ENCODE assay signal across 10 mouse cellular contexts in genomic region chr1:172650519-172651287, GRCm38 (mm10). TPM values are rescaled to one million over a fixed set of nuclear protein-coding genes. Genes with fewer than 3 reads are reported as not detected.
DNase-seq lines count a peak whose midpoint lies in the region; ATAC-seq and TF ChIP-seq lines count a peak whose summit lies in the region.
"Had no signal": no experiment of that assay in that cellular context is flagged by ENCODE, and none has a peak within 500 bp of the region (broad histone marks: within the 10 kb centered on the region; RNA-seq: fewer than 3 reads in every experiment).

No protein-coding gene starts in this region.

- H3K9ac ChIP-seq in forebrain, embryonic 11.5 days (ENCODE audit: low read length), result no peak overlapping the region
- no peak overlapping the region for H3K9ac ChIP-seq in forebrain, embryonic 16.5 days (replicated peaks; ENCODE audit: low read depth, low read length)
- H3K9ac ChIP-seq in neural tube, embryonic 11.5 days (ENCODE audit: low read length), result no peak overlapping the region
- no peak overlapping the region for H3K9ac ChIP-seq in liver, postnatal 0 days (replicated peaks)
- H3K9ac ChIP-seq: midbrain, embryonic 12.5 days had no signal

- DNase-seq in forebrain, embryonic 11.5 days (ENCODE audit: low spot score), result no peak
- no peak for DNase-seq in neural tube, embryonic 11.5 days (ENCODE audit: low spot score)
- DNase-seq in neural tube, embryonic 10.5 days (ENCODE audit: extremely low spot score, low spot score), result no peak
- peak; percentile 11 for DNase-seq in embryo, embryonic 11.5 days (ENCODE audit: low read depth, low spot score)
- DNase-seq in liver, postnatal 0 days, result peak; percentile 63
- DNase-seq in frontal cortex, postnatal 14 days (ENCODE audit: low spot score in 2 of 2), result no peak
- DNase-seq in testis, postnatal 14 days (ENCODE audit: low spot score), result no peak

- H3K4me2 ChIP-seq in forebrain, embryonic 11.5 days (ENCODE audit: low read depth, low read length, severe bottlenecking), result no peak overlapping the region
- no peak overlapping the region for H3K4me2 ChIP-seq in forebrain, embryonic 16.5 days (ENCODE audit: low read length)
- H3K4me2 ChIP-seq in neural tube, embryonic 11.5 days (ENCODE audit: low read depth), result no peak overlapping the region
- H3K4me2 ChIP-seq in liver, postnatal 0 days (ENCODE audit: low read depth, low read length), result peak overlapping the region; percentile 59; the same call in 1 of the 2 replicates
- H3K4me2 ChIP-seq: midbrain, embryonic 12.5 days had no signal

- TF ChIP-seq EP300 in liver, postnatal 0 days (IDR thresholded peaks at IDR 0.05; ENCODE audit: low read depth), result no peak

- H3K27me3 ChIP-seq in forebrain, embryonic 11.5 days (ENCODE audit: control insufficient read depth, insufficient read depth, low read length), result no peaks in the 10 kb centered on the region
- H3K27me3 ChIP-seq in forebrain, embryonic 16.5 days (replicated peaks; ENCODE audit: control insufficient read depth, insufficient read depth, low read length), result no peaks in the 10 kb centered on the region
- H3K27me3 ChIP-seq in neural tube, embryonic 11.5 days (ENCODE audit: control insufficient read depth, insufficient read depth, low read length), result no peaks in the 10 kb centered on the region
- H3K27me3 ChIP-seq in liver, postnatal 0 days (ENCODE audit: insufficient read depth, low read length), result no peaks in the 10 kb centered on the region
- H3K27me3 ChIP-seq: midbrain, embryonic 12.5 days had no signal

- TF ChIP-seq CTCF in liver, postnatal 0 days (IDR thresholded peaks at IDR 0.05; ENCODE audit: low read depth), result peak; percentile 74

- no peaks in the 10 kb centered on the region for H3K4me1 ChIP-seq in forebrain, embryonic 11.5 days (replicated peaks; ENCODE audit: control insufficient read depth, insufficient read depth, low read length)
- H3K4me1 ChIP-seq in forebrain, embryonic 16.5 days (replicated peaks; ENCODE audit: control insufficient read depth, insufficient read depth, low read length), result no peaks in the 10 kb centered on the region
- no peaks in the 10 kb centered on the region for H3K4me1 ChIP-seq in neural tube, embryonic 11.5 days (ENCODE audit: control insufficient read depth, insufficient read depth, low read length)
- H3K4me1 ChIP-seq in liver, postnatal 0 days (ENCODE audit: insufficient read depth), result no peaks in the 10 kb centered on the region
- H3K4me1 ChIP-seq: midbrain, embryonic 12.5 days had no signal

- no peak overlapping the region for H3K27ac ChIP-seq in forebrain, embryonic 11.5 days (ENCODE audit: low read depth, low read length)
- no peak overlapping the region for H3K27ac ChIP-seq in forebrain, embryonic 16.5 days (ENCODE audit: low read length)
- H3K27ac ChIP-seq in neural tube, embryonic 11.5 days (ENCODE audit: low read depth, low read length), result no peak overlapping the region
- peak overlapping the region; percentile 87; the same call in 1 of the 2 replicates for H3K27ac ChIP-seq in liver, postnatal 0 days (ENCODE audit: low read depth)
- H3K27ac ChIP-seq: midbrain, embryonic 12.5 days had no signal

- ATAC-seq in forebrain, embryonic 11.5 days (replicated peaks; ENCODE audit: low FRiP score), result 0 out of 2 replicates have a peak, but pooled peaks have one; percentile 23
- ATAC-seq in forebrain, embryonic 16.5 days, result no peak
- 0 out of 2 replicates have a peak, but pooled peaks have one; percentile 37 for ATAC-seq in neural tube, embryonic 11.5 days (ENCODE audit: insufficient read depth, low FRiP score, low TSS enrichment)
- ATAC-seq in liver, postnatal 0 days, result peak; percentile 69

- H3K4me3 ChIP-seq in forebrain, embryonic 11.5 days (ENCODE audit: low read depth, low read length), result no peak overlapping the region
- H3K4me3 ChIP-seq in forebrain, embryonic 16.5 days (replicated peaks; ENCODE audit: low read length), result no peak overlapping the region
- H3K4me3 ChIP-seq in neural tube, embryonic 11.5 days (ENCODE audit: low read depth, low read length), result no peak overlapping the region
- H3K4me3 ChIP-seq in liver, postnatal 0 days (ENCODE audit: low read depth, low read length), result no peak overlapping the region
- H3K4me3 ChIP-seq: midbrain, embryonic 12.5 days had no signal

- no peaks in the 10 kb centered on the region for H3K36me3 ChIP-seq in forebrain, embryonic 11.5 days (ENCODE audit: control insufficient read depth, insufficient read depth, low read length)
- H3K36me3 ChIP-seq in forebrain, embryonic 16.5 days (ENCODE audit: control insufficient read depth, insufficient read depth), result no peaks in the 10 kb centered on the region
- no peaks in the 10 kb centered on the region for H3K36me3 ChIP-seq in neural tube, embryonic 11.5 days (ENCODE audit: control insufficient read depth, insufficient read depth, low read length)
- H3K36me3 ChIP-seq in liver, postnatal 0 days (replicated peaks; ENCODE audit: insufficient read depth, low read length), result no peaks in the 10 kb centered on the region
- H3K36me3 ChIP-seq: midbrain, embryonic 12.5 days had no signal

- WGBS in forebrain, embryonic 11.5 days, result 64% methylated on average over 8 of the region's 8 CpGs
- WGBS in forebrain, embryonic 16.5 days, result 63% methylated on average over 8 of the region's 8 CpGs
- WGBS in neural tube, embryonic 11.5 days, result 57% methylated on average over 8 of the region's 8 CpGs
- 54% methylated on average over 8 of the region's 8 CpGs for WGBS in liver, postnatal 0 days (ENCODE audit: insufficient replicate concordance)

- H3K9me3 ChIP-seq in forebrain, embryonic 11.5 days (ENCODE audit: control insufficient read depth, low read length), result no peaks in the 10 kb centered on the region
- H3K9me3 ChIP-seq in forebrain, embryonic 16.5 days (ENCODE audit: control insufficient read depth, low read length), result no peaks in the 10 kb centered on the region
- H3K9me3 ChIP-seq in neural tube, embryonic 11.5 days (ENCODE audit: control insufficient read depth, low read length), result no peaks in the 10 kb centered on the region
- no peaks in the 10 kb centered on the region for H3K9me3 ChIP-seq in liver, postnatal 0 days (ENCODE audit: low read length)
- H3K9me3 ChIP-seq: midbrain, embryonic 12.5 days had no signal

RNA-seq across cellular contexts. Expression of gene Dusp23, which starts 17.9 kb away (rescaled TPM):
- 7.7 and 8.4 TPM in 2 replicates for polyA plus RNA-seq in forebrain, embryonic 11.5 days (2014; fragmentation: Nextera tagmentation; extraction: Ambion mirVana)
- 6.2 TPM in 2 replicates for polyA plus RNA-seq in forebrain, embryonic 16.5 days (2015; fragmentation: Nextera tagmentation; extraction: Ambion mirVana)
- polyA plus RNA-seq in neural tube, embryonic 11.5 days (2014; fragmentation: Nextera tagmentation; extraction: Ambion mirVana), result 20.4 and 20.6 TPM in 2 replicates
- 12.1 and 13.0 TPM in 2 replicates for polyA plus RNA-seq in liver, postnatal 0 days (2015; fragmentation: Nextera tagmentation; extraction: Ambion mirVana)

RNA-seq across cellular contexts. Expression of gene Crp, which starts 47.2 kb away (rescaled TPM):
- polyA plus RNA-seq in forebrain, embryonic 11.5 days (2014; fragmentation: Nextera tagmentation; extraction: Ambion mirVana), result not detected in 2 replicates
- not detected in 2 replicates for polyA plus RNA-seq in forebrain, embryonic 16.5 days (2015; fragmentation: Nextera tagmentation; extraction: Ambion mirVana)
- 3.8 and 4.0 TPM in 2 replicates for polyA plus RNA-seq in neural tube, embryonic 11.5 days (2014; fragmentation: Nextera tagmentation; extraction: Ambion mirVana)
- 340 and 343 TPM in 2 replicates for polyA plus RNA-seq in liver, postnatal 0 days (2015; fragmentation: Nextera tagmentation; extraction: Ambion mirVana)
- polyA plus RNA-seq: heart, embryonic 14.5 days; midbrain, embryonic 12.5 days had no signal

RNA-seq across cellular contexts. Expression of gene Fcrl6, which starts 48.4 kb away (rescaled TPM):
- polyA plus RNA-seq in forebrain, embryonic 11.5 days (2014; fragmentation: Nextera tagmentation; extraction: Ambion mirVana), result 0.19 TPM in 1 of 2 replicates, not detected in the other
- not detected in 2 replicates for polyA plus RNA-seq in forebrain, embryonic 16.5 days (2015; fragmentation: Nextera tagmentation; extraction: Ambion mirVana)
- 0.27 and 0.31 TPM in 2 replicates for polyA plus RNA-seq in neural tube, embryonic 11.5 days (2014; fragmentation: Nextera tagmentation; extraction: Ambion mirVana)
- polyA plus RNA-seq in liver, postnatal 0 days (2015; fragmentation: Nextera tagmentation; extraction: Ambion mirVana), result 0.12 and 0.31 TPM in 2 replicates
- polyA plus RNA-seq: heart, embryonic 14.5 days had no signal

Comparison
In these comparisons a context has a peak if more than half of its experiments do, and no peak if none do; other contexts are left out.
1. DNase-seq: peak in embryo, embryonic 11.5 days (single experiment) and liver, postnatal 0 days (single experiment); none in forebrain, embryonic 11.5 days (single experiment), neural tube, embryonic 11.5 days (single experiment), neural tube, embryonic 10.5 days (single experiment), frontal cortex, postnatal 14 days (0 of 2) and testis, postnatal 14 days (single experiment).
2. RNA of gene Crp, which starts 47.2 kb away (polyA plus RNA-seq): 340 to 343 TPM in liver, postnatal 0 days; 3.8 to 4.0 TPM in neural tube, embryonic 11.5 days, not detected in forebrain, embryonic 11.5 days and not detected in forebrain, embryonic 16.5 days; every median in the first group is over 10 times any median in the second.